Mouse (Mus musculus) neural tube, embryonic 11.5 days (tissue): ENCODE measurements around the gene Slc44a1. TPM values are rescaled to one million over a fixed set of nuclear protein-coding genes. Genes with fewer than 3 reads are reported as not detected.
A peak's percentile ranks its signal among the peaks of the same experiment; 100 is the strongest.

Source experiments
- ATAC-seq: fragments of 200-750 bp; cut with Nextera tagmentation; 2 replicates; pipeline ENCODE4 v1.8.0; 2017; ENCODE audit warnings: moderate number of reproducible peaks, mild to moderate bottlenecking, moderate TSS enrichment, moderate library complexity; ENCODE audit not compliant: insufficient read depth, low FRiP score, low TSS enrichment
- DNase-seq: peaks from one replicate; pipeline ENCODE4 v3.0.0-alpha.2; 2015; ENCODE audit warnings: low spot score
- H3K27ac ChIP-seq: fragments of 300-500 bp; sonication (generic); 2 replicates; pipeline ENCODE4 v1.5.1; 2014; ENCODE audit warnings: low read depth, mild to moderate bottlenecking, low read length
- H3K27me3 ChIP-seq: fragments of 300-500 bp; sonication (generic); 2 replicates; pipeline ENCODE4 v1.6.1; 2014; ENCODE audit warnings: mild to moderate bottlenecking, low read length, mixed read lengths; ENCODE audit not compliant: control insufficient read depth, insufficient read depth
- H3K36me3 ChIP-seq: fragments of 300-500 bp; sonication (generic); 2 replicates; pipeline ENCODE4 v1.6.1; 2014; ENCODE audit warnings: mild to moderate bottlenecking, low read length, moderate library complexity, mixed read lengths; ENCODE audit not compliant: control insufficient read depth, insufficient read depth
- H3K4me1 ChIP-seq: fragments of 300-500 bp; sonication (generic); 2 replicates; pipeline ENCODE4 v1.6.1; 2014; ENCODE audit warnings: low read length, mixed read lengths; ENCODE audit not compliant: control insufficient read depth, insufficient read depth
- H3K4me2 ChIP-seq: fragments of 300-500 bp; sonication (generic); 2 replicates; pipeline ENCODE4 v1.6.1; 2014; ENCODE audit warnings: low read depth, mild to moderate bottlenecking, moderate library complexity
- H3K4me3 ChIP-seq: fragments of 300-500 bp; sonication (generic); 2 replicates; pipeline ENCODE4 v1.5.1; 2014; ENCODE audit warnings: low read depth, low read length
- H3K9ac ChIP-seq: fragments of 300-500 bp; sonication (generic); 2 replicates; pipeline ENCODE4 v1.6.1; 2014; ENCODE audit warnings: mild to moderate bottlenecking, low read length
- H3K9me3 ChIP-seq: fragments of 300-500 bp; sonication (generic); 2 replicates; pipeline ENCODE4 v1.6.1; 2016; ENCODE audit warnings: low read length; ENCODE audit not compliant: control insufficient read depth
- WGBS: fragments of 180-500 bp; shearing (Covaris S2); extraction: QIAGEN DNeasy Blood & Tissue Kit; methylation state at CpG from one replicate; pipeline ENCODE4 v1.1.7; 2014; 5-methylcytosine and 5-hydroxymethylcytosine counted together
- polyA plus RNA-seq: library from polyadenylated mRNA; unstranded; fragments of >200 nt; fragmentation: Nextera tagmentation; extraction: Ambion mirVana; gene quantifications from 2 replicates; pipeline ENCODE4 v1.2.1, GENCODE M21; 2014

Gene Slc44a1
- polyA plus RNA-seq, 1 experiment from 2014 or later = 21.7 TPM

DNA sequence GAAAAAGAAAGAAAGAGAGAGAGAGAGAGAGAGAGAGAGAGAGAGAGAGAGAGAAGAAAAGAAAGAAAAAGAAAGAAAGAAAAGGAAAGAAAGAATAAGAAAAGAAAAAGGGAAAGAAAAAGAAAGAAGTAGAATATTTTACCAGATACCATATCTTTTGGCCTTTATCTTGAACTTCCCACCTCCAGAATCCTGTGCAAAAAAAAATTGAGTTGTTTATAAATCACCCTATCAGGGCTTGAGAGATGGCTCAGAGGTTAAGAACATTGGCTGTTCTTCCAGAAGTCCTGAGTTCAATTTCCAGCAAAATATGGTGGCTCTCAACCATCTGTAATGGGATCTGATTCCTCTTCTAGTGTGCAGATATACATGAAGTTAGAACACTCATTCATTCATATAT is 33.3 kb upstream of the Slc44a1 start:
- H3K4me3 ChIP-seq = no peak overlapping the region
- H3K4me2 ChIP-seq = no peak overlapping the region
- ATAC-seq (no peak), DNase-seq (no peak)
- no peak overlapping the region for H3K27ac ChIP-seq
- H3K9me3 ChIP-seq = no peaks in the 10 kb centered on the region
- H3K4me1 ChIP-seq = no peaks in the 10 kb centered on the region
- no peaks in the 10 kb centered on the region for H3K27me3 ChIP-seq
- no peak overlapping the region for H3K9ac ChIP-seq
- H3K36me3 ChIP-seq = no peaks in the 10 kb centered on the region

- H3K9ac ChIP-seq = no peak overlapping the region
- ATAC-seq = no peak
Observed at GRCm38 (mm10) chr4:53408821-53409220, 31.4 kb upstream of the Slc44a1 start.

DNA sequence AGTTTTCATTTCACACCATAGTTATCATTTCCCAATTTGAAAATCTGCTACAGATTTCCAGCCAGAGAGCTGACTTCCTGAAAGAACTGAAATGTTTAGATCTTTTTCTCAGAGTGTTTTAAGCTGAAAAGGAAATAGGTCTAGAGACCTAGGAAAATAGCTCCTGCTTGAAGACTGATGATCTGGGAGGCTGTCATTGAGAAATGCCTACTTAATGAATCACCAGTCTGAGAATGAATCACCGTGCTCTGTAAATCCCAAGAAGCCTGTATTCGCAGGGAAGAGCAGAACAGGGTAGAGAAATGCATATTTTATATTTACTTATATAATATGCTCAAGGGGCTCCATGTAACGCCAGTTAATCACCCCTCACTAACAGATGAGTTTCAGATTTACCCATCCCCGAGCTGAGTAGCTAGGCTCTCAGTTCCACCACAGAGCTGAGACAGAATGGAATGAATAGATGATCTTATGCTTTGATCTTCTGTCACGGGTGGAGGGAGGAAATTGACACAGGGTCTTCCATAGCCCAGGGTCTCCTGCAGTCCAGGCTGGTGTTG is 30.6 kb upstream of the Slc44a1 start:
- WGBS = 39% methylated on average over 5 of the region's 5 CpGs
- Histone ChIP-seq H3K4me1 (no peaks in the 10 kb centered on the region), H3K36me3 (no peaks in the 10 kb centered on the region), H3K27me3 (no peaks in the 10 kb centered on the region), H3K9ac (no peak overlapping the region), H3K4me3 (no peak overlapping the region), H3K27ac (no peak overlapping the region), H3K9me3 (no peaks in the 10 kb centered on the region), H3K4me2 (no peak overlapping the region)
- ATAC-seq (no peak), DNase-seq (peak; percentile 12)

More at GRCm38 (mm10) chr4:53408821-53409220, 31.4 kb upstream of the Slc44a1 start:
- H3K4me3 ChIP-seq = no peak overlapping the region
- no peak overlapping the region for H3K27ac ChIP-seq
- no peaks in the 10 kb centered on the region for H3K9me3 ChIP-seq
- H3K27me3 ChIP-seq = no peaks in the 10 kb centered on the region
- DNase-seq = no peak
- no peaks in the 10 kb centered on the region for H3K4me1 ChIP-seq
- 61% methylated on average over 8 of the region's 8 CpGs for WGBS
- no peaks in the 10 kb centered on the region for H3K36me3 ChIP-seq
- H3K4me2 ChIP-seq = no peak overlapping the region

GRCm38 (mm10) chr4:53410752-53411151 is 29.5 kb upstream of the Slc44a1 start:
- no peaks in the 10 kb centered on the region for H3K9me3 ChIP-seq
- no peak for DNase-seq
- H3K4me3 ChIP-seq = no peak overlapping the region
- WGBS = 85% methylated on average over 5 of the region's 5 CpGs
- no peak overlapping the region for H3K4me2 ChIP-seq
- no peak overlapping the region for H3K27ac ChIP-seq
- no peak for ATAC-seq
- no peaks in the 10 kb centered on the region for H3K4me1 ChIP-seq
- no peak overlapping the region for H3K9ac ChIP-seq
- H3K27me3 ChIP-seq = no peaks in the 10 kb centered on the region
- no peaks in the 10 kb centered on the region for H3K36me3 ChIP-seq

GRCm38 (mm10) chr4:53411958-53412870 is 28.0 kb upstream of the Slc44a1 start:
- no peak for DNase-seq
- Histone ChIP-seq H3K9me3 (no peaks in the 10 kb centered on the region), H3K4me1 (no peaks in the 10 kb centered on the region), H3K9ac (no peak overlapping the region), H3K27me3 (no peaks in the 10 kb centered on the region), H3K4me3 (no peak overlapping the region), H3K27ac (no peak overlapping the region), H3K4me2 (no peak overlapping the region), H3K36me3 (no peaks in the 10 kb centered on the region)
- ATAC-seq = no peak
- WGBS = 82% methylated on average over 9 of the region's 9 CpGs

DNA sequence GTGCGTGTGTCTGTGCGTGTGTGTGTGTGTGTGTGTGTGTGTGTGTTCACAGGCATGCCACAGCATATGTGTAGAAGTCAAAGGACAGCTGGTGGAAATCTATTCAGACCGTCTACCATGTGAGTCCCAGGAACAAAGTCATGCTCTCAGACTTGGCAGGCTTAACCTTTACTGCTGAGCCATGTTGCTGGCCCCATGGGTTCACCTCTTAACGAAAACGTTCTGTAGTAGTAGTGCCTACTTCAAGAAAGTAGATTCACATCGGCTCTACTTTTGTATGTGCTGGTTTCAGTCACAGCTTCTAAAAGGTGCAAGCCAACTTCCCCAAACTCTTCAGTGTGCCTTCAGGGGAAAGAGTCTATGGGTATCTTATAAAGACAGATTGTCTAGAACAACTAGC is 27.2 kb upstream of the Slc44a1 start:
- ATAC-seq = no peak
- WGBS = 86% methylated on average over 6 of the region's 6 CpGs

DNA sequence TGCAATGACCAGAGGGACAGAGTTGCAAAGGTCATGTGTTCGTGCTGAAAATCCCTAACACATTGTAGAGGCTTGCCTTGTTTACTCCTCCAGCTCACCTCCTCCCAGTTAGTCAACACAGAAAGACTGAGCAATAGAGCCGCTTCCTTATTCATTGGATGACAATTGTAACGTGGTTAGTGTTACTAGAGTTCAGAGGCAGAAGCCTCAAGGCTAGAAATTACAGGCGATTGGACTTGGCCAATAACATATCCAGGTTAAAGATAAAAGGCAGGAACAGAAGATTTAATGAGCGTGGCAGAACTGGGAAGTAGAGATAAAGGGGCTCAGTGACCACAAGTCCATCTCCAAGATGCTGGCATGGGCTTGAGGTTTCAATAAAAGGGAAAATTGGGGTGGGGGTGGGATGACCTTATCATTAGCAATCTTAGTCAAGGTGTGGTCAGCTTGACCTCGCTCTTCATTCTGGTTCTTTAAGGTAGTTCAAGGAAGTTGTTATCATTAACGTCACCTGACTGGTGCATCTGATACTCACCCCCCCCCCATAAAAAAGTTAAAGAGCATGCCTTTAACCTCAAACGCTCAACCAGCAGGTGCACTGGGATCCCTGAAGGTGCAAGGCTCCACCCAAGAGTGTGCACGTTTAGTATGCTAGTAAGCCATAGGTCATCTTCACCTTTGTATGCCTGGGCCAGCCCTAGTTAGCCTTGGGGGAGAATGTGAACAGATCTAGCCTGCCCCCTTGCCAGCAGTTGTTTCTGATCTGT is 26.0 kb upstream of the Slc44a1 start:
- no peak overlapping the region for H3K4me2 ChIP-seq
- no peak overlapping the region for H3K4me3 ChIP-seq
- 85% methylated on average over 9 of the region's 9 CpGs for WGBS
- H3K9ac ChIP-seq = no peak overlapping the region
- no peak overlapping the region for H3K27ac ChIP-seq
- no peaks in the 10 kb centered on the region for H3K27me3 ChIP-seq
- ATAC-seq (no peak), DNase-seq (no peak)
- no peaks in the 10 kb centered on the region for H3K4me1 ChIP-seq
- no peaks in the 10 kb centered on the region for H3K36me3 ChIP-seq
- H3K9me3 ChIP-seq = no peaks in the 10 kb centered on the region

More for the DNA sequence above, 27.2 kb upstream of the Slc44a1 start:
- Histone ChIP-seq H3K4me2 (no peak overlapping the region), H3K4me1 (no peaks in the 10 kb centered on the region), H3K9me3 (no peaks in the 10 kb centered on the region), H3K4me3 (no peak overlapping the region), H3K9ac (no peak overlapping the region), H3K36me3 (no peaks in the 10 kb centered on the region), H3K27ac (no peak overlapping the region), H3K27me3 (no peaks in the 10 kb centered on the region)
- no peak for DNase-seq

- Histone ChIP-seq H3K4me3 (no peak overlapping the region), H3K36me3 (no peaks in the 10 kb centered on the region), H3K4me2 (no peak overlapping the region), H3K27ac (no peak overlapping the region), H3K27me3 (no peaks in the 10 kb centered on the region), H3K9ac (no peak overlapping the region), H3K4me1 (no peaks in the 10 kb centered on the region), H3K9me3 (no peaks in the 10 kb centered on the region)
- ATAC-seq = no peak
- DNase-seq = no peak
- 92% methylated on average over 9 of the region's 10 CpGs for WGBS
Observed at GRCm38 (mm10) chr4:53415873-53416637, 24.2 kb upstream of the Slc44a1 start.
